Mouse (Mus musculus) left cerebral cortex, postnatal 14 days (tissue): ENCODE data around the gene Pttg1ip. TPM values are rescaled to one million over a fixed set of nuclear protein-coding genes. Genes with fewer than 3 reads are reported as not detected.

ENCODE experiments used
- DNase-seq, 2 experiments: peaks; one replicate each; pipeline ENCODE4 v3.0.0; 2021 to 2022; ENCODE audit warnings: low spot score in 2 of 2, mixed read lengths in 1 of 2
- intact Hi-C: fragments of 180-260 bp; cut with DNase I; formaldehyde crosslinking; loops from one replicate; pipeline ENCODE4 v1.15.1; 2025
- microRNA-seq, 2 experiments: library from miRNA; unstranded; fragments of <30 nt; microRNA quantifications; one replicate each; pipeline ENCODE4 v1.2.0; 2022
- total RNA-seq, 2 experiments: library from RNA; stranded (reverse); gene quantifications; 2 replicates each; pipeline ENCODE4 v1.2.3; 2021

Gene Pttg1ip
- total RNA-seq, 2 experiments from 2014 or later: 74.0 to 75.1 TPM

GRCm38 (mm10) chr10:77624570-77624995 lies 43.1 kb downstream of the Pttg1ip start:
- DNase-seq: peak; percentile 55 to 73
- intact Hi-C loops: loop anchor here (5.0 kb wide), 1 partner anchor 107 kb away; the partner anchor contains the start of gene Fam207a

GRCm38 (mm10) chr10:77626036-77626435 lies 44.5 kb downstream of the Pttg1ip start:
- intact Hi-C loops: loop anchor here (5.0 kb wide), 1 partner anchor 261 kb away; no protein-coding TSS in a partner anchor
- DNase-seq: no peak

DNA sequence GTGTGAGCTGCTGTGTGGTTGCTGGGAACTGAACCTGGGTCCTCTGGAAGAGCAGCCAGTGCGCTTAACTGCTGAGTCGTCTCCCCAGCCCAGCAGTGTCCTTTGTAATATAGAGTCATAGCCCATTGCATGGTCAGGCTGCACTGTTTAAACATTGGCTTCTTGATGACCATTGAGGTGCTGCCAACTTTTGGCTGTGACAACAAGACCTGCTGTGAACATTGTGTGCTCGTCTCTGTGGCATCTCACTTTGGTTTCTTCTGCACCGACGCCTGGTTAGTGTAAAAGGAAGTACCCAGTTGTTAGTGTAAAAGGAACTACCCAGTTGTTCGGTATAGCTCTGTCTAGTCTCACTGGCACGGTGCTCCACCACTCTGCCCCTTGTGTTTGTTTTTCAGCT lies 45.1 kb downstream of the Pttg1ip start:
- no peak for DNase-seq
- intact Hi-C loops: loop anchor here (5.0 kb wide), 1 partner anchor 261 kb away; no protein-coding TSS in a partner anchor

GRCm38 (mm10) chr10:77627497-77627896 lies 46.0 kb downstream of the Pttg1ip start:
- intact Hi-C loops: loop anchor here (5.0 kb wide), 1 partner anchor 260 kb away; no protein-coding TSS in a partner anchor

DNA sequence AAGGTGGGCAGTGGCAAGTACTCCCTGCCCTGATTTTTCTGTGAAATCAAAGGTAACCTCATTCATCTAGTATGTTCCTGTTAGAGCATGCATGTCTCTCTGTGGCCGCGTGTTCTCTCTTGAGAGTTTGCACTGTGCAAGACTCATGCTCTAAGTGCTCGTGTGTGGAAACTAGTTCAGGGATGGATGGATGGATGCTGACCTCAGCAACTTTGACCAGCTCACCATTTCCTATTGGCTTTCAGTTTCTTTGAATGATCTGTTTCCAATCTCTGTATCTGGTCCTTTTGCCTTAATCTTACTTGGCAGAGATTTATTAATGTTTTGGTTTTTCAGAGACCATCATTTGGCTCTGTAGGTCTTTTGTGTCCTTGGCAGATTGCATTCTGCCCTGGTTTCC lies 47.6 kb downstream of the Pttg1ip start:
- DNase-seq: no peak
- intact Hi-C loops: loop anchor here (5.0 kb wide), 1 partner anchor 258 kb away; no protein-coding TSS in a partner anchor

More at GRCm38 (mm10) chr10:77627497-77627896, 46.0 kb downstream of the Pttg1ip start:
- DNase-seq: peak; percentile 87 to 89

DNA sequence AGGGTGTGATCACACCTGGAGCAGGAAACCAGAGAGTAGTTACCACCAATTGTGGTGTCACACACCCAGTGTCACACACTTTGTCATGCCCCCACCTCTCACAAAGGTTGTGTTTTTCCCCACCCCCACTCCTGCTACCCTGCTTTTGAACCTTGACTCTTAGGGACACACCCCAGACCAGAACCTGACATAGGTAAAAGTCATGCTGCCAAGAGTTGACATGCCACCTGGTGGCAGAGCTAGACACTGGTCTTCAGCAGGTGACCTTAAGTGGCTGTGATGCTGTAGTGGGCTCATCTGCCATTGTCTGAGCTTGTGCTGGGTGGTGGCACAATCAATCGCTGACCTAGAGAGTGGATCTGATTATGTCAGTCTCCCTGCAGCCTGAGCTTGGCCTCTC lies 48.5 kb downstream of the Pttg1ip start:
- intact Hi-C loops: loop anchor here (5.0 kb wide), 1 partner anchor 257 kb away; no protein-coding TSS in a partner anchor
- DNase-seq: no peak

DNA sequence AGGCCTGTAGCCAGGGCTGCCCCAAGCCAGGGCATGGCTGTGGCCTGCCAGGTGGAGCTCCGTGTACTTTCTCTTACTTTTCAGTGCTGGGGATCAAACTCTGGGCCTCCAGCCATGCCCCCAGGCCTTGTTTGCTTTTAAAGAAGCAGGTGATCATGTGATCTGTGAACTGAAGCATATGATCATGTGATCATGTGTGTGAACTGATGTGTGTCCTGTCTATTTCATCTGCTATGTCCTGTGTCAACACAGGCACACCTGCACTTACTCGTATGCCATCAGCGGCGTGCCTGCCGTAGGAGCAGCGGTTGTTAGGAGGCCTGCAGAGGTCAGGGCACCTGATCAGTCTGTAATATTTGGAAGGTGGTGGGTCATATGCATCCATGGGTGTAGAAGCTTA lies 52.5 kb downstream of the Pttg1ip start:
- intact Hi-C loops: no loop called here

DNA sequence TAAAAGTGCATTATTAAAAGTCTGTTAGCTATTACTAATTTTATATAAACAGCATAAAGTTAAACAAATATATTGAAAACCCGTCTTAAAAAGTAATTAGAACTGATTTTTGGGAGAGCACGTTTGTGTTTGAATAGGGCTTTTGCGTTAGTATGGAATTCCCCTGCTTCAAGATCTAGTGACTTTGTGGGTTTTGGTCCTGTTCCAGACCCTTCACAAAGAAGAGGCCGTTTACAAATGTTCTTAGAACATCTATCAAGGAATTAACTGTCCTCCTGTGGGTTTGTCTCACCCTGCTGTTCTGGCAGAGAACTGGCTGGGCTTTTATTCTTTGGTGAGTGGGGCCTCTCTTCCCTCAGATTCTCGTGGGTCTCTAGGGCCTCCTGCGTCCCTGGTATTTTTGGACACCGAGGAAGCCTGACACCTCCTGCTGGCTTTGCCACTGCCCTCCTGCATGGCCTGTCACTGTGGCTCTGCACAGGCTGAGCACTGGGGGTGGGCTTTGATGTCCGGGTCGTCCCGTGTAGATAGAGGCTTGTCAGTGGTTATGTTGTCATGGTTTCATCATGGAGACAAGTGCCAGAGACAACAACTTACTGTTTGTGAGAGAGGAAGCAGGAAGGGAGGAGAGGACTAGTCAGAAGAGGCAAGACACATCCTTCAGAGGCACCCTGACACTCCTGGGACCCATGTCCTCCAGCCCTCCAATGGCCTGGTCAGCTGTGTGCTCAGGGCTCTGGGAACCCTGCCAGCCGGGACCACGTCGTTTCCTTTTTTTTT lies 53.1 kb downstream of the Pttg1ip start:
- no peak for DNase-seq

More for the DNA sequence above, 52.5 kb downstream of the Pttg1ip start:
- no peak for DNase-seq

GRCm38 (mm10) chr10:77636234-77636922 lies 54.9 kb downstream of the Pttg1ip start:
- intact Hi-C loops: no loop called here
- peak in 1 of 2 experiments; percentile 34 for DNase-seq

More for the DNA sequence above, 53.1 kb downstream of the Pttg1ip start:
- intact Hi-C loops: no loop called here

GRCm38 (mm10) chr10:77638956-77639355 lies 57.4 kb downstream of the Pttg1ip start:
- DNase-seq: no peak
- intact Hi-C loops: no loop called here

- no peak for DNase-seq
- intact Hi-C loops: no loop called here
These were observed 61.6 kb downstream of the Pttg1ip start for GRCm38 (mm10) chr10:77643160-77643559.

DNA sequence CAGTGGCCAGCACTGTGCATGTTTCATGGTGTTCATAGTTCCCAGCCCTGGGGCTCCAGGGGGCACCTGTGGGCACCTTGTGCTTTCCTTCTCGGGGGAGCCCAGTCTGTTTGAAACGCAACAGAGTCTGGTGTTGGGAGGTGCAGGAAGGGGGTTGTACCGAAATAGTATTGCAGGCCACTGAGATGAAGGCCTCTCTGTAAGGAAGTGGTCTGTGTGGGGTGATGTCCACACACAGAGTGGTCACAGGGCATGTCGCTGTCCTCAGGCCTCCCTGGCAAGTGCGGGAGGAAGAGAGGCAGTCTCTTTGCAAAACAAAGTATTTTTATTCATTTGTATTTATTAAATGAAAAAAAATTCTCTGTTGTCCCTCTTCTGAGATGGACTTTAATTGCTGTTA lies 64.1 kb downstream of the Pttg1ip start:
- intact Hi-C loops: no loop called here
- no peak for DNase-seq

- intact Hi-C loops: no loop called here
- DNase-seq: no peak
These were observed 65.9 kb downstream of the Pttg1ip start for GRCm38 (mm10) chr10:77647461-77647860.

DNA sequence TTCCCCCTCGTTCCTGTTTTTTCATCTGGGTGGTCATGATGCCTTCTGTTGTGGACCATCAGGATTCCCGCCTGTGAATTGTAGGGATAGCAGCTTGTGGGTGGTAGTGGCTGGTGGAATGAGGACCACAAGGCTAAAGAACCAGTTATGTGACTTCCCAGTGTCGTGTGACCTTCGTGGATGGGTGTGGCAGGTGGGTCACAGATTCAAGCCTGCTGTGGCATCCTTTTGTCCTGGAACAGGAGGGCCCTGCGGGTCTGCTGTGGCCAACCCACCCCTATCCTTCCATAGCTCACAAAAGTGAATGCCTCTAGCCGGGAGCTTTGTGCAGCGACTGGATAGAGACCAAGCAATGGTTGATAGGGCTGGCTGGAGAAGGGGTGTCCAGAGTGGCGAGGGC lies 66.4 kb downstream of the Pttg1ip start:
- intact Hi-C loops: no loop called here
- no peak for DNase-seq

Small RNA genes within 50 kb of the gene (microRNA-seq; reads per million reads assigned to microRNA genes)
- gene Mir1930: 17.7 to 29.3 reads per million in 2 experiments

Other genes with a start within 250 kb of the Pttg1ip start
- 100 to 1,000 TPM; 118 to 121 TPM for gene Adarb1, start 163.4 kb upstream of the Pttg1ip start, total RNA-seq
- 10 to 100 TPM; 32.2 to 33.4 TPM for gene Fam207a, start 65.9 kb upstream of the Pttg1ip start, total RNA-seq
- 1 to 10 TPM; 3.1 to 3.2 TPM for gene Itgb2, start 51.5 kb upstream of the Pttg1ip start, total RNA-seq
- gene Sumo3, start 24.4 kb downstream of the Pttg1ip start, total RNA-seq: 100 to 1,000 TPM; 129 to 135 TPM
- gene Gm49325, start 24.5 kb downstream of the Pttg1ip start, total RNA-seq: 10 to 100 TPM in 1 of 2 experiments, 1 to 10 TPM in 1; 6.7 to 15.7 TPM
- 10 to 100 TPM; 36.3 to 41.6 TPM for gene Ube2g2, start 40.6 kb downstream of the Pttg1ip start, total RNA-seq
- under 1 TPM in 1 of 2 experiments, not detected in 1; 0.15 TPM for gene Tspear, start 104.8 kb downstream of the Pttg1ip start, total RNA-seq
- gene Gm19402, start 109.0 kb downstream of the Pttg1ip start, total RNA-seq: not detected
- gene Gm9508, start 115.5 kb downstream of the Pttg1ip start, total RNA-seq: not detected
- gene Gm10272, start 124.9 kb downstream of the Pttg1ip start, total RNA-seq: not detected
- not detected for gene Gm10024, start 129.7 kb downstream of the Pttg1ip start, total RNA-seq
- not detected for gene Gm10142, start 134.1 kb downstream of the Pttg1ip start, total RNA-seq
- not detected for gene Krtap12-1, start 138.9 kb downstream of the Pttg1ip start, total RNA-seq
- gene Gm10100, start 144.8 kb downstream of the Pttg1ip start, total RNA-seq: not detected
- not detected for gene Gm18596, start 160.9 kb downstream of the Pttg1ip start, total RNA-seq
- not detected for gene Gm9736, start 169.6 kb downstream of the Pttg1ip start, total RNA-seq
- not detected for gene Gm3233, start 178.0 kb downstream of the Pttg1ip start, total RNA-seq
- not detected for gene Gm3238, start 189.6 kb downstream of the Pttg1ip start, total RNA-seq
- gene Gm7138, start 195.2 kb downstream of the Pttg1ip start, total RNA-seq: not detected
- gene Gm3250, start 200.8 kb downstream of the Pttg1ip start, total RNA-seq: not detected
- not detected for gene Gm7137, start 206.5 kb downstream of the Pttg1ip start, total RNA-seq
- gene Gm9639, start 213.4 kb downstream of the Pttg1ip start, total RNA-seq: not detected
- gene Gm19668, start 217.4 kb downstream of the Pttg1ip start, total RNA-seq: not detected
- gene Gm9507, start 230.1 kb downstream of the Pttg1ip start, total RNA-seq: not detected
- not detected for gene Gm2696, start 233.0 kb downstream of the Pttg1ip start, total RNA-seq
- gene Krtap10-4, start 245.4 kb downstream of the Pttg1ip start, total RNA-seq: not detected